Mouse (Mus musculus) cerebellum, postnatal 36 days (tissue): Measurements from ENCODE around the gene Rgmb.
A peak's percentile ranks its signal among the peaks of the same experiment; 100 is the strongest.

Experiments used
- DNase-seq, 2 experiments: peaks; one replicate each; pipeline ENCODE4 v3.0.0; 2021 to 2022; ENCODE audit warnings: mixed read lengths in 2 of 2

Rgmb gene

DNA sequence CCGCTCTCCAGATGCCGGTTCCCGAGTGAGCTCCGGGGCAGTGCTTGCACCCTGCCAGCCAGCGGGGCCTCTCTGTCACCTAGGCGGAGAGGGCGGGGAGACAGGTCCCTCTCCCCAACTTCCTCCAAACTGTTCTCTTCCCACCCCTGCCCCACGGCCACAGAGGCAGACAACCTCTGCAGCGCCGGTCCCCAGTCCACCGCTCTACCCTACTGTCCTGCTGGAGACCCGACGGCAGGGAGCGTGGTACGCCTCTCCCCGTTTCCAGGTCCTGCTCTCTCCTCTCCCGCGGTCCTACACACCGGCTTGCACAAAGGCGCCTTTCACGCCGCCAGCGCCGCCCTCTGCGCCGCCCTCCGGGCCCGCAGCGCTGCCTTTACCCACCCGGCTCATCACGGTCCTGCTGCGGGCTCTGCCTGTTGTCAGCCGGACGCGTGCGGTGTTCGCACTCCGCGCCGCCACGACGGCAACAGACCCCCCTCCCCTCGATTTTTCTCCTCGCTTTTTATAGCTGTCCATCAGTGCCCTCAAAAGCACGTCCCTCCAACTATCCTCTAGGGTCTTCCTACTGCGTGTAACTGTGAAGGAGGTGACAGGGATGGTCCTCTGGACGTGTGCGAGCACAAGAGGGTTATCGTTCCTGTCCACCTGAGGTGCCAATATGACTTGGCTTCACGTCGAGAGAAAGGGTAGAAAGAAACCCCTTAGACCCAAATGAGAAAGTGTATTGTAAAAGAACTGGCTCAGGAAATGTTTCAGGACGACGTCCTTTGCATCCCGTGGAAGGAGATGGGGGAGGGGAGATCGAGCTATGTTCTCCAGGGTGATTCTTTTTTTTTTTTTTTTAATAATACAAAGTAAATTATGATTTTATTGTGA, at the start of gene Rgmb:
Rgmb (minus strand) TSS at position 274 of the 879 bp plus-strand sequence.
- no peak for DNase-seq

DNA sequence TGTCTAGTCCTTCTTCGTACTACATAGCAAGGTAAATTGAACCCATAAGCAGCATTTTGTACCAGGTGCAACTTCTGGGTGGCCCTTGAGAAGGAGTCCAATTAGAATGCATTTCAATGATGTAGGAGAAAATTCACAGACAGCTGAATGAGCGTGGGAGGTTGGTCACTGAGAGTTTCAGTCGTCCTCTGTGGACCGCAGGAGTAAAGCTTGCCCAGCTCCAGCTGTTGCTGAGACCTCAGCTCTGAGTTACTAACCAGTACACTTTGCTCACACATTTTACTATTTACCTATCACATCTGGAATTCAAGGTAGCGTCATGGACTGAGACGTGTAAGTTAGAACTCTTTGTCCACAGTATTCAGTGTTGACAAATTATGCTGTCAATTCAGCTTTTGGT, 43.9 kb upstream of the Rgmb start:
- no peak for DNase-seq

- DNase-seq = no peak
Measured at GRCm38 (mm10) chr17:15872093-15872492, 41.3 kb upstream of the Rgmb start.

DNA sequence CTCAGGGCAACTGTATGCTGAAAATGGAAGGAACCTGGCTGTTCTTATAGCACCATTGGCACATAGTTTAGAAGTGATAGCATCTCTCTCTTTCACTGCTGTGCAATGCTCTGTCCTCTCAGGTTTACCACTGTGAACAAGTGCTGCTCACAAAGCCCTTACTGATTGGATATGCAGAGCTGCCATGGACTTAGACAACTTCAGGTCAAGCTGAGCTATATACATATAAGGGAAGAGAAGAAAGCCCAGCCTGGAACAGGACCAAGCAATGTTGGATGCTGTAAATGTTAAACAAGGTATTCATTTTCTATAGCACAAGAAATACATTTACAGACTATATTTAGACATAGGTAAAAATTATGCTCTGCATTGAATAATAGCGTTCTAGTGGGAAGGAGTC, 34.4 kb upstream of the Rgmb start:
- no peak for DNase-seq

GRCm38 (mm10) chr17:15862355-15862754, 31.5 kb upstream of the Rgmb start:
- peak; percentile 16 to 23 for DNase-seq

DNA sequence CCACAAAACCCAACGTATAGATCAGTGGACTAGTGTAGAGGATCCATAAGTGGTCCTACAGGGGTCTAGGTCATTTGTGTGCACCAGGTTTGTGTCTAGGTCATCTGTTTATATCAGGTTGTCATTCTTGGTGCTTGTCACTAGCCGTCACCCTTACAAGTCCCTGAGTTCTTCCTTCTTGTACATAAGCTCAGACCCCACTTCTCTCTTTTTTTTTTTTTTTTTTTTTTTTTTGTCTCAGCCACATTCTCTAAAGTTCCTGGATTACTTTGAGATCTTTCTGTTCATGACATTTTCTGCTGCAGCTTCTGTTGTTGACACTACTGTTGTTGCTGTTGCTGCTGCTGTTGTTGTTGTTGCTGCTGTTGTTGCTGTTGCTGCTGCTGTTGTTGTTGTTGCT, 22.3 kb upstream of the Rgmb start:
- DNase-seq = no peak

DNA sequence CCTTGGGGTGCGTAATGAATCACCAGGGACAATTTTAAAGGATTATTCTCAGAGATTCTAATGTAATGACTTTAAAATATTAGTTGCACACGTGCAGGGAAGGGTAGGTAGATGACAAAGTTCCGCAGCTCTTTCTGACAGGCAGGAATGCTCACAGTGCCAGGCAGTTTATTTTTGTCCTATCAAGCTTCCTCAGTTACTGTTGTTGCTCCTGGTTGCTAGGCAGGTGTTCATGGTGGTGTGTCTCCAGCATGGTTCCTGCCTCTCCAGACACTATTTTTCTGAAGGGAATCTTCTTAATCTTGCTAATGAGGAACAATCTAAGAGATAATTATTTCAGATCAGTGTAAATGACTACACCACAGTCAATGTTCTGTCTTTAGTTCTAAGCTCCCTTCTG, 19.7 kb upstream of the Rgmb start:
- DNase-seq = no peak

DNA sequence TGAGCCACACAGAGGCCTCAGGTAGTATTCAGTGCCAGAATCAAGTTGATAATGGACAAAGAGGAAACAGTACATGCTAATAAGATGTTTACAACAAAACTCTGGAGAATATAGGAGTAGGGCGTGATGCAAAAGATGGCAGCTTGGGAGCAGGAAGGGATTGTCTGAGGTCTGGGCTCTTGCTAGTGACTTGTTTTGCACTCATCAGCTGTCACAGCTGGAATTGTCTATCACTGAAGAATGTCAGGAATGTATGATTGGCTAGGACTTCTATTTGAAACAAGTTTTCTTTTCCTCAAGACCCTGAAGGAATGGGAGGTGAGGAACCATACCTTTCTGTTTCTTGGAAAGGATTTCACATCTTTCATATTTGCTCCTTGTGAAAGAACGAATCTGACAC, 10.6 kb upstream of the Rgmb start:
- no peak for DNase-seq

- no peak for DNase-seq
Measured at GRCm38 (mm10) chr17:15832398-15832797, 1.6 kb upstream of the Rgmb start.

- peak; percentile 18 to 43 for DNase-seq
Measured at GRCm38 (mm10) chr17:15831810-15832209, 971 bp upstream of the Rgmb start.

GRCm38 (mm10) chr17:15830171-15830765, 571 bp downstream of the Rgmb start:
- DNase-seq = no peak

- peak in 1 of 2 experiments; percentile 35 for DNase-seq
Measured at GRCm38 (mm10) chr17:15829198-15830170, 1.4 kb downstream of the Rgmb start.

- no peak for DNase-seq
Measured at GRCm38 (mm10) chr17:15828131-15828917, 2.5 kb downstream of the Rgmb start.

DNA sequence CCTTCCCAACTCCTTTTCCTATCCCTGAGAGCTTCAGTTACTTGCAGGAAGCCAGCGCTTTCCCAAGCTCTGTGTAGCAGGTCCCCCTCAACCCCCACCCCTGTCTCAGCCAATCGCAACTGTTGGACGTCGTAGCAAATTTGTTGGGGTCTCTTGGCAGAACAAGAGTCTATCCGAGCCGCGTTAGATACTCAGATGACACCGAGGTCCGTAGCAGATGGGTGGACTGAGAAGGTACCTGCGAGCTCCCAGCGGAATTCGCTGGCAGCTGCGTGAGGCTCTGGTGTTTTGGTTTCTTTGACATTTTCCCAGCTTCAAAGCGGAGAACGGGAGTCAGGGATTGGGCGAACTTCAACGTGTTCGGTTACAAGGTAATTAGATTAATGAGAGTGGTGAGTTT, 3.9 kb downstream of the Rgmb start:
- peak in 1 of 2 experiments; percentile 49 for DNase-seq

DNA sequence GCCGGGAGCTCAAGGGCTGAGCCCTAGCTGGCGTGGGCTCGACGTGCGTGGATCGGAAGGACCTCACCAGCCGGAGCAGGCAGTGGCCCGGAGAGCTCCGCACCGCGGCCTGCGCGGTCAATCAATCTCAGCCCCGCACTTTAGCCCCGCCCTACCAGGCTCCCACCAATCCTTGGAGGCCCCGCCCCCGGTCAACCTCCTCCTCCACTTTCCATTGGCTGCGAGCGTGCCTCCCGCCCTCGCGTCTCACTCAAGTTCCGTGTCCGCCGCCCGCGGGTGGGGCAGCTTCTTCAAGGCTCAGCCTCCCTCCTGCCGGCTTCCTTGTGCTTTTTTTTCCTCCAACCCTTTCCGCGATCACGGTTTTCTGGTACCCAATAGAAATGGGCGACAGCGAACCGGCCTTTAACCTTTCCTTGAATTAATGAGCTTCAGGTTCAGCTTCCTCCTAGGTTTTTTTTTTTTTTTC, 4.4 kb downstream of the Rgmb start:
- peak; percentile 98 to 100 for DNase-seq

DNA sequence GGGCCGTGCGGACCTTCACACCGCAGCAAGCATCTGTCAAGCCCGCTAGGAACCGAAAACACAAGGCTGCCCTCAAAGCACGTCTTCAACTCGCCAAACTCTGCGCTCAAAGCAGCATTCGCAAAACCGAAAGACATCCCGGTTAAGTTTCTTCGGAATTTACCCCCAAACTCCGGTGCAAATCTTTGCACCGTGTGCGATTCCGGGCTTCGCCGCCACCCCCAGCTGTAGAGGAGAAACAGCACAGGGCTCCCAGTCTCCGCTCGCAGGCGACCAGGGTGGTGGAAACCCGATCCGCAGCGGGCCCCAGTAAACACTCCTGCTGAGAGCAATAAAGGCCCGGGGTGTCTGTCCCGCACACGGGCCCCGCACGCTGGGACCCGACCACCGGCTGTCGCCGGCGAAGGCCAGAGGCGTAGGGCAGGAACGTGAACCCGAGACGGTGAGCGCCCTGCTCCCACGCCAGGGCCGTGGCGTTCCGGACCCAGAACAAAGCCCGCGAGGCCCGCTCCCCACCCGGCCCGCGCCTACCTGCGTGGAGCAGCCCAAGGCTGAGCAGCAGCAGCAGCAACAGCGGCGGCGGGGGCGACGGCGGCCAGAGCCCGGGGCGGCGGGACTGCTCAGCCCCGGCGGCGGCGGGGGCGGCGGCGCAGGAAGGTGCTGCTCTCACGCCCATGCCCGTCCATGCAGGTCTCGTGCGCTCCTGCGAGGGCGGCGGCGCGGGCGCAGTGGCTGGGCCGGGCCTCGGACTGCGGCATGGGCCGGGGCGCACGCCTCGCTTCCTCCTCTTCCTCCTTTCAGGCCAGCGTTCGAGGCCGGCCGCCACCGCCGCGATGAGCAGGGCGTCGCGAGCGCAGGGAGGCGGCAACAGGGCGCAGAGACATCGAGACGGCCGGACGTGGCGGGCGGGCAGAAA, 5.1 kb downstream of the Rgmb start:
- peak; percentile 56 to 62 for DNase-seq

DNA sequence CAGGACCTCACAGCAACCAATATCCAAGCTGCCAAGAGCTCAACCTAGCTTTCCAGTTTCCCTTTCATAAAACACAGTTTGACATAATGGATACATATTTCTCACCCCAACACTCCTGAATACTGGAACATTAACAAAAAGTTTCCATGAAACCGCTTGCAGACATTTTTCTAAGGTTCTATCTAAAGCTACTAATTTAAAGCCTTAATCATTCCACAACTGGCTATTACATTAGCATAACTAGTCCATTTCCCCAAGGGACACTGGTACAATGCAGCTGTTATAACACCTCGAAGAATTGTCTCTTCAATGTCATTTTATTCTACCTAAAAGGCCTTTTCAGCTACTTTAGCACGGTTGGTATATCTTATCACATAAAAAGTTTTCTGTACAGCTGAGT, 6.0 kb downstream of the Rgmb start:
- DNase-seq = no peak

DNA sequence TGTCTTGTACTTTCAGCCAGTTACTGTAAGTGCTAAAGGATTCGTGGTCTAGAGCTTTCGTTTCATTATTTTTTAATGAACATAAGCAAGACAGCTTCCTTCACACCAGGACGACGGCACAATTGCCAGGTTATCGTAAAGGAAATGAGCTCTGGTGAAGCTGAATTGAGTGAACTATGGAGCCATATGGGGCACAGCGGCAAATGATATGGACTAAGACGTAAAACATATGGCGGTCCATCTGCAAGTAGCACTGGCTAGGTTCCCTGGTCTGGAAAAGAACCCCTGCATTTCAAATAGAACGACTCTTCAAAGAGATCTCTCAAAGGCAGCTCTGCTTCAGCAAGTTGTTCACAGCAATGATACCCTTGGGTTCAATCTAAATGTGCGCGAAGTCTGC, 6.5 kb downstream of the Rgmb start:
- DNase-seq = peak; percentile 51 to 54

DNA sequence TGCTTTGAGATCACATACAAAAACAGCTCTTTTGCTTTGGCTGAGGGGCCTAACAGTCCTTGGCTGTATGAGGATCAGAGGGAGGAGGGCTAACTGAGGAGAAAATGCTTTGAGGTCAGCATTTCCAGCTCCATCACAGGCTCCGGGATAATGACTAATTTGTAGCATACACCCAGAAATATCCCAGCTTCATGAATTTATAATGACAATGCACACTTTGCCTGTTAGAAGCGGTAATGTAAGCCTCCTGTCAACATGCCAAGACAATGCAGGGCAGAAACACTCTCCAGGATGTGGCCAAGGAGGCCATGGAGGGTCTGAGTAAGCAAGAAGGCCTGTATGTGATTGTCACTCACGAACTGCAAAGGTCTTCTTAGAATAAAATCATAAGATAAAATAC, 7.0 kb downstream of the Rgmb start:
- DNase-seq = no peak

DNA sequence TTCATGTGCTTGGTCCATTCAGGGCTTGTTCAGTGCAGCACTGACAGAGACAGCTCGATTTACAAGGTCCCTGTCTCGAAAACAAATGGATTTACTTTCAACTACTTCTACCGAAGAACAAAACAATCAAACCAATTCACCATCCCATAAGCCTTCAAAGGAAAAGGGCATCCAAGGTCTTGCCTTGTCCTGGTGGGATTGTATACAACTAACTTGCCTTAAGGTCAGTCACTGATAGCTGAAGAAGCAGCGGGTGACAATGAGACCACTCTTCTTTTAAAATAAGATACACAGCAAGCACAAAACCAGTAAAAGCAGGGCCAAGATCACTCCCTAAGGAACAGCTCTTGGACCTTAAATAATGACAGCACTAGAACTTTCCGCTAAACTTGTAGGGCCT, 7.6 kb downstream of the Rgmb start:
- DNase-seq = no peak

DNA sequence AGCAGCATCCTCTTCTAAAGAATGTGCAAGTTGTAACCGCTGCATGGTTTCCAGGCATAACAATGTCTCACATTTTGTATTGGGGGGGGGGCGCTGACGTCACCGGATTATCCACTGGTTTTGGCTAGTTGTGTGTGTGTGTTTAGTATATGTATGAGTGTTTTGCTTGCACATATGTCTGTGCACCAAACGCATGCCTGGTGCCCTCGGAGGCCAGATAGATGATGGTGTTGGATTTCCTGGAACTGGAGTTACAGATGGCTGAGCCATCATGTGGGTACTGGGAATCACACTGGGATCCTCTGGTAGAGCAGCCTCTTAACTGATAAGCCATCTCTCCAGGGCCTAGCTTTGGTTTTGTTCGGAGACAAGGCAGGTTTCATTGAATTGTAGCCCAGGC, 8.5 kb downstream of the Rgmb start:
- no peak for DNase-seq
